Mouse (Mus musculus) lung, postnatal 10 days (tissue): ENCODE data around the gene Pgrmc1.
A peak's percentile ranks its signal among the peaks of the same experiment; 100 is the strongest.
"Not testable (repeated sequence)": the region's sequence is repeated elsewhere in the genome, so short reads cannot be mapped to it uniquely, and the experiment has no call there.

Source experiments
- DNase-seq: peaks from one replicate; pipeline ENCODE4 v3.0.0; 2021

Pgrmc1 gene

GRCm38 (mm10) chrX:36597707-36598389 is at the start of gene Pgrmc1:
Pgrmc1 (plus strand) TSS chrX:36598206.
- DNase-seq: peak; percentile 89

GRCm38 (mm10) chrX:36548798-36549197 is 49.2 kb upstream of the Pgrmc1 start:
- no peak for DNase-seq

GRCm38 (mm10) chrX:36550906-36551305 is 47.1 kb upstream of the Pgrmc1 start:
- peak; percentile 63 for DNase-seq

GRCm38 (mm10) chrX:36551351-36551750 is 46.7 kb upstream of the Pgrmc1 start:
- no peak for DNase-seq

- DNase-seq: peak; percentile 72
Observed at GRCm38 (mm10) chrX:36552055-36552587, 45.9 kb upstream of the Pgrmc1 start.

- no peak for DNase-seq
Observed at GRCm38 (mm10) chrX:36552715-36553114, 45.3 kb upstream of the Pgrmc1 start.

- DNase-seq: not testable (repeated sequence)
Observed at GRCm38 (mm10) chrX:36555196-36555595, 42.8 kb upstream of the Pgrmc1 start.

GRCm38 (mm10) chrX:36560170-36560569 is 37.8 kb upstream of the Pgrmc1 start:
- DNase-seq: no peak

- peak; percentile 76 for DNase-seq
Observed at GRCm38 (mm10) chrX:36561650-36562049, 36.4 kb upstream of the Pgrmc1 start.

GRCm38 (mm10) chrX:36562079-36562478 is 35.9 kb upstream of the Pgrmc1 start:
- no peak for DNase-seq

GRCm38 (mm10) chrX:36586629-36587303 is 11.2 kb upstream of the Pgrmc1 start:
- DNase-seq: no peak

GRCm38 (mm10) chrX:36587304-36588209 is 10.4 kb upstream of the Pgrmc1 start:
- DNase-seq: peak; percentile 9

GRCm38 (mm10) chrX:36590266-36590665 is 7.7 kb upstream of the Pgrmc1 start:
- no peak for DNase-seq

- DNase-seq: no peak
Observed at GRCm38 (mm10) chrX:36591120-36591519, 6.9 kb upstream of the Pgrmc1 start.

GRCm38 (mm10) chrX:36591539-36591938 is 6.5 kb upstream of the Pgrmc1 start:
- no peak for DNase-seq

- no peak for DNase-seq
Observed at GRCm38 (mm10) chrX:36595247-36595646, 2.8 kb upstream of the Pgrmc1 start.

- DNase-seq: not testable (repeated sequence)
Observed at GRCm38 (mm10) chrX:36596483-36597120, 1.4 kb upstream of the Pgrmc1 start.

- no peak for DNase-seq
Observed at GRCm38 (mm10) chrX:36598390-36598810, 394 bp downstream of the Pgrmc1 start.

GRCm38 (mm10) chrX:36598861-36599344 is 897 bp downstream of the Pgrmc1 start:
- DNase-seq: peak; percentile 21

- DNase-seq: no peak
Observed at GRCm38 (mm10) chrX:36599656-36600055, 1.6 kb downstream of the Pgrmc1 start.

GRCm38 (mm10) chrX:36600066-36600465 is 2.1 kb downstream of the Pgrmc1 start:
- no peak for DNase-seq

GRCm38 (mm10) chrX:36602926-36603325 is 4.9 kb downstream of the Pgrmc1 start:
- no peak for DNase-seq
